17 mouse cellular contexts compared by ENCODE assay signal in genomic region chr7:69576596-69576995, GRCm38 (mm10).
"Had no signal": no experiment of that assay in that cellular context is flagged by ENCODE, and none has a peak within 500 bp of the region (broad histone marks: within the 10 kb centered on the region; RNA-seq: fewer than 3 reads in every experiment).

No protein-coding gene starts in this region.

- H3K27ac ChIP-seq: neural tube, embryonic 12.5 days; neural tube, embryonic 13.5 days; neural tube, embryonic 15.5 days; stomach, embryonic 15.5 days; stomach, postnatal 0 days had no signal

- H3K4me1 ChIP-seq: stomach, embryonic 15.5 days had no signal

- DNase-seq: retina, postnatal 1 day; right cerebral cortex, adult 18-20 months; right cerebral cortex, postnatal 14 days; right cerebral cortex, postnatal 25 days; right cerebral cortex, postnatal 4 days; spleen, adult 18-20 months; thymus, adult 18-20 months; thymus, adult 2 months; thymus, postnatal 14 days; thymus, postnatal 25 days; thymus, postnatal 36 days; thymus, postnatal 4 days had no signal

- H3K4me3 ChIP-seq: neural tube, embryonic 12.5 days; neural tube, embryonic 13.5 days; neural tube, embryonic 15.5 days; stomach, embryonic 15.5 days had no signal
